Mouse (Mus musculus) T-helper 1 cell (primary cell): Measurements from ENCODE around the gene Veph1.

Experiments used
- in situ Hi-C: fragments of 300-600 bp; cut with MboI, MseI; formaldehyde crosslinking; loops from one replicate; pipeline ENCODE4 v1.15.1; 2025; ENCODE audit warnings: high pct_unique_total_duplicates

The Veph1 gene

GRCm38 (mm10) chr3:66025454-66025853 lies 271.2 kb downstream of the Veph1 start:
- in situ Hi-C loops: no loop called here

- in situ Hi-C loops: no loop called here
Observed at GRCm38 (mm10) chr3:66024220-66024792, 272.3 kb downstream of the Veph1 start.

DNA sequence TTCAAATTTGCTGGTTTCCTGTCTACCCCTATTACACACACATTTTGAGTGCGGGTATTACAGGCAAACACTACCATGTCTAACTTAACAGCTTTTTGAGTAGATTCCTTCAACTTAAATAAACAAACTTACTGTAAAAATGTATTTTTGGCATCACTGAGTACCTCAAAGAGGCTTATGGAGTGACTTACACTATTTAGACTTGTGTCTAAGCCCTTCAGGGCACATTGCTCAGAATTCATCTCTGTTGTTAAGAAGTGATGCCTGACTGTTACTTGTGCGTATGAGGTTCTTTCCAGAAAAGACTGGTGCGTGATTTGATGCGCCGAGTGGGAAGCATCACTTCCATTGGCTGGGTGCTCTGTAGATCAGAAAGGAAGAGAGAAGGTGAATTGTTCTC lies 277.5 kb downstream of the Veph1 start:
- in situ Hi-C loops: no loop called here

DNA sequence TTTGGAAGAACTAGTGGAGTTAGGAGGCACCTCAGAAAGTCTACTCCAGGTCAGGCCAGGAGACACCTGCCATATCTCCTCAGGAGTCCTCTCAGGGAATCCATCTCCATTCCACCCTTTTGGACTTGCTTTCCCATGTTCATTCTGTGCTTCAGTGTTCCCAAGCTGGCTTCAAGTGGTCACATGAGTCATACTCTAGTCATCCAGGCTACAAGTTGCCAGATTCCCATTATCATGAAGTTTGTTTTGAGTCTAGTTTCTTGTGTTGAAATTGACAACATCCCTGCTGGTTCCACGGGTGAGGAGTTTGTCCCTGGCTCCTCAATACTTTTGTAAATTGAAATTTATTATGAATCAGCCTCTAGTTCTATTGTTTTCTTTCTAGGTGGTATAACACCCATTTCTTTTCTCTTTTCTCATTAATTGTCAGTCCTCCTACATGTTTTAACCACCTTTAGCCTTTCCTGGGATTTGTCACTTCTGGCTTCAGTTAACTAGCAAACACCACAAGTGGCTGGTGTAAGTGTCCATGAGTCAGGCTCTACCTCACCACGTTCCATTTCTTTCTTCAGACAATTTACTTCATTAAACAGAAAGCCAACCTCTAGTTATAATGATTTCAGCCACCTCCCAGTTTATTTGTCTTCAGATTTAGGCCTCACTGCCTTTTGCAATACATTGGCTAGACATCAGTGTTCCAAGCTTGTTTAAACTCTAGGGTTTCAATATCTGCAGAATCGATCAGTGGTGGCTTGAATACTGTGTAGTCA lies 288.8 kb downstream of the Veph1 start:
- in situ Hi-C loops: no loop called here

GRCm38 (mm10) chr3:66004989-66005388 lies 291.6 kb downstream of the Veph1 start:
- in situ Hi-C loops: no loop called here

- in situ Hi-C loops: no loop called here
Observed at GRCm38 (mm10) chr3:66004220-66004951, 292.3 kb downstream of the Veph1 start.
